ENCODE assay signal across 8 mouse cellular contexts in genomic region chr4:126227077-126227761, GRCm38 (mm10). TPM values are rescaled to one million over a fixed set of nuclear protein-coding genes. Genes with fewer than 3 reads are reported as not detected.
DNase-seq lines count a peak whose midpoint lies in the region; ATAC-seq and TF ChIP-seq lines count a peak whose summit lies in the region.

No protein-coding gene starts in this region.

- 7% methylated on average over 18 of the region's 18 CpGs for WGBS in hindbrain, embryonic 13.5 days

- H3K9ac ChIP-seq in hindbrain, embryonic 13.5 days: 0 out of 2 replicates have a peak overlapping the region, but pooled peaks have one; percentile 14

- DNase-seq in Patski (ENCODE audit: low read depth, low spot score): peak; percentile 81
- peak; percentile 97 to 99 for DNase-seq in cerebellum, postnatal 14 days
- peak; percentile 81 to 87 for DNase-seq in frontal cortex, postnatal 25 days (ENCODE audit: low spot score in 2 of 2)
- DNase-seq in layer of hippocampus, postnatal 14 days (ENCODE audit: low spot score in 2 of 2): peak; percentile 87 to 93
- peak; percentile 97 for DNase-seq in lung, postnatal 14 days
- DNase-seq in ovary, postnatal 36 days (ENCODE audit: low spot score): peak; percentile 81
- peak; percentile 82 to 86 for DNase-seq in thymus, postnatal 36 days

- CTCF ChIA-PET in Patski (lab: Charles Lee): interaction anchor here (1.0 to 5.8 kb wide), 5 partner anchors 19 to 141 kb away, joined by 3 to 41 read pairs (median 3); partner anchors contain the start of genes Adprhl2 and Trappc3

- peak overlapping the region; percentile 23; the same call in 1 of the 2 replicates for H3K4me3 ChIP-seq in hindbrain, embryonic 13.5 days

- peak overlapping the region; percentile 23; the same call in 1 of the 2 replicates for H3K27ac ChIP-seq in hindbrain, embryonic 13.5 days

- POLR2A ChIA-PET in Patski (lab: Charles Lee): interaction anchor here (1.0 to 3.0 kb wide), 3 partner anchors 10 to 34 kb away, joined by 3 to 14 read pairs (median 4); partner anchors contain the start of gene Trappc3

- no peak for TF ChIP-seq CTCF in Patski (IDR thresholded peaks at IDR 0.05)

- ATAC-seq in Patski: peak; percentile 86
- peak; percentile 81 for ATAC-seq in hindbrain, embryonic 13.5 days (ENCODE audit: low FRiP score)

- H3K27me3 ChIP-seq in Patski: no peaks in the 10 kb centered on the region
- H3K27me3 ChIP-seq in hindbrain, embryonic 13.5 days: no peaks in the 10 kb centered on the region

- peak overlapping the region; percentile 45 for H3K4me2 ChIP-seq in hindbrain, embryonic 13.5 days

- peaks cover 6% of the 10 kb centered on the region for H3K4me1 ChIP-seq in hindbrain, embryonic 13.5 days (replicated peaks)

- in situ Hi-C loops in Patski (cut with MboI; ENCODE audit: low pct_unique_long_range_greater_than_20kb): loop anchor here (5.0 kb wide), 2 partner anchors 35 to 80 kb away; partner anchors contain the start of gene Trappc3

- H3K9me3 ChIP-seq in hindbrain, embryonic 13.5 days: no peaks in the 10 kb centered on the region

- peaks cover 25% of the 10 kb centered on the region for H3K36me3 ChIP-seq in hindbrain, embryonic 13.5 days

RNA-seq across cellular contexts. Expression of gene Thrap3, which starts 24.7 kb away (rescaled TPM):
- 141 TPM for polyA plus RNA-seq in Patski (2021)
- polyA plus RNA-seq in hindbrain, embryonic 13.5 days (2015; fragmentation: Nextera tagmentation; extraction: Ambion mirVana): 163 and 166 TPM in 2 replicates
- total RNA-seq in layer of hippocampus, postnatal 14 days (2021): 100 to 1,000 TPM; 142 to 149 TPM

RNA-seq across cellular contexts. Expression of gene Map7d1, which starts 28.9 kb away (rescaled TPM):
- 94.1 TPM for polyA plus RNA-seq in Patski (2021)
- 79.5 and 81.8 TPM in 2 replicates for polyA plus RNA-seq in hindbrain, embryonic 13.5 days (2015; fragmentation: Nextera tagmentation; extraction: Ambion mirVana)
- total RNA-seq in layer of hippocampus, postnatal 14 days (2021): 100 to 1,000 TPM; 222 to 233 TPM

RNA-seq across cellular contexts. Expression of gene Trappc3, which starts 34.9 kb away (rescaled TPM):
- polyA plus RNA-seq in Patski (2021): 71.6 TPM
- 160 and 168 TPM in 2 replicates for polyA plus RNA-seq in hindbrain, embryonic 13.5 days (2015; fragmentation: Nextera tagmentation; extraction: Ambion mirVana)
- 10 to 100 TPM; 83.9 to 88.2 TPM for total RNA-seq in layer of hippocampus, postnatal 14 days (2021)

RNA-seq across cellular contexts. Expression of gene Col8a2, which starts 59.4 kb away (rescaled TPM):
- 0.13 TPM for polyA plus RNA-seq in Patski (2021)
- polyA plus RNA-seq in hindbrain, embryonic 13.5 days (2015; fragmentation: Nextera tagmentation; extraction: Ambion mirVana): 7.6 and 10.1 TPM in 2 replicates
- total RNA-seq in layer of hippocampus, postnatal 14 days (2021): 1 to 10 TPM; 1.9 to 8.4 TPM

Comparison
In these comparisons a context has a peak if more than half of its experiments do, and no peak if none do; other contexts are left out.
1. Peak in every context shown above with its lines: DNase-seq, ATAC-seq, H3K4me3 ChIP-seq and H3K27ac ChIP-seq.